Mouse (Mus musculus): Measurements from ENCODE around the gene Srrm4. TPM values are rescaled to one million over a fixed set of nuclear protein-coding genes. Genes with fewer than 3 reads are reported as not detected.

Srrm4 gene
- polyA plus RNA-seq, 1 experiment, result not detected

- TF ChIP-seq GATA1 (IDR thresholded peaks at IDR 0.05; ENCODE audit: low read length), result no peak
Observed at GRCm38 (mm10) chr5:116566385-116567045, 25.1 kb downstream of the Srrm4 start.

- TF ChIP-seq GATA1 (IDR thresholded peaks at IDR 0.05; ENCODE audit: low read length), result no peak
Observed at GRCm38 (mm10) chr5:116565573-116565972, 26.0 kb downstream of the Srrm4 start.

DNA sequence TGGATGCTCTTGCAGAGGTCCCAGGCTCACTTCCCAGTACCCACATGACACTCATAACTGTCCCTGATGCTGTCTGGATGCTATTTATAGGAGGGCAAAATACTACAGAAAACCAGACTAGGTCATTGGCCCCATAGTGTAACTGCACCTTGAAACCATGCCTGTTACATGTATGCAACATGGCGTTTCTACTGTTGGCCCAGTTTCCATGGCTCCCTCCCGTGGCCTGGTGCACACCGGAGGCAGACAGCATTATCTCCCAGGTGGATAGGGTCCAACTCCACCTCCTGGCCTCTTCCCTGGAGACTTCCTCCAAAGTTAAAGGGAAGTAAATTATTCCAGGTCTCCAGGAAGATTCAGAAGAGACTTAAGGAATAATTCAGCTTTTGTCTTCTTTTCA is 27.2 kb downstream of the Srrm4 start:
- TF ChIP-seq GATA1 (IDR thresholded peaks at IDR 0.05; ENCODE audit: low read length), result no peak

- no peak for TF ChIP-seq GATA1 (IDR thresholded peaks at IDR 0.05; ENCODE audit: low read length)
Observed at GRCm38 (mm10) chr5:116563713-116564112, 27.9 kb downstream of the Srrm4 start.

- no peak for TF ChIP-seq GATA1 (IDR thresholded peaks at IDR 0.05; ENCODE audit: low read length)
Observed at GRCm38 (mm10) chr5:116559091-116559490, 32.5 kb downstream of the Srrm4 start.

DNA sequence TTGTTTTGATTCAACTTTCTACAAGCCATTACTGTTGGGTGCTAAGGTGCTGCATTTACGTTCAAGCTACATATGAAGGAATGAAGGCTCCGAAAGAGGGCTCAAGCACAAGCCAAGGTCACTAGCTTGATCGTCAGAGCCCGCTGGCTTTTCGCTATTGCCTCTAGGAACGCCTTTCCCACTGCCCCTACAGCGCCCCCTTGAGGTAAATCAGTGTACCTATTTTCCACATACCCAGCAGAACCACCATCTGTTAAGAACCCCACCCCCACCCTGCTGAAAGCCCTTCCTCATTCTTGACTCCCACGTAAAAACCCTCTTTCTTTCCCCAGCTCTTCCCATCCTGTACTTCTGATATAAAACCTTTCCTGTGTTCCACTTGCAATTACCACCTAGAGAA is 35.0 kb downstream of the Srrm4 start:
- no peak for TF ChIP-seq GATA1 (IDR thresholded peaks at IDR 0.05; ENCODE audit: low read length)

- no peak for TF ChIP-seq GATA1 (IDR thresholded peaks at IDR 0.05; ENCODE audit: low read length)
Observed at GRCm38 (mm10) chr5:116553868-116554267, 37.7 kb downstream of the Srrm4 start.

GRCm38 (mm10) chr5:116553106-116553505 is 38.5 kb downstream of the Srrm4 start:
- no peak for TF ChIP-seq GATA1 (IDR thresholded peaks at IDR 0.05; ENCODE audit: low read length)

- no peak for TF ChIP-seq GATA1 (IDR thresholded peaks at IDR 0.05; ENCODE audit: low read length)
Observed at GRCm38 (mm10) chr5:116552584-116552983, 39.0 kb downstream of the Srrm4 start.

- TF ChIP-seq GATA1 (IDR thresholded peaks at IDR 0.05; ENCODE audit: low read length), result no peak
Observed at GRCm38 (mm10) chr5:116545746-116546145, 45.9 kb downstream of the Srrm4 start.

- TF ChIP-seq GATA1 (IDR thresholded peaks at IDR 0.05; ENCODE audit: low read length), result no peak
Observed at GRCm38 (mm10) chr5:116542317-116542716, 49.3 kb downstream of the Srrm4 start.

DNA sequence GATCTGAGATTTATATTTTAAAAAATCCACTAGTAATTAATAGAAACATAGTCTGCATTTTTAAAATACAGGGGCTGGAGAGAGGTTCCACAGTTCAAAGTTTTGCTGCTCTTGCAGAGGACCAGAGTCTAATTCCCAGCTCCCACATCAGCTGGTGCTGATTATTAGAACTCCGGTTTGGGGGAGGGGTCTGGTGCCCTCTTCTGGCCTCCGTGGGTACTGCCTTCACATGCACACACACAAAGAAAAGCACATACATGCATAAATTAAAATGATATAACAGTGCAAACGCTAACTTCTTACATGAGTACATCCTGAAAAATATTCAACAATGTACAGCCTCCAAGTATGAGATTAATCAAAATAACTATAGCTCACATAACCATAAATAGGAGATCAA is 50.5 kb downstream of the Srrm4 start:
- no peak for TF ChIP-seq GATA1 (IDR thresholded peaks at IDR 0.05; ENCODE audit: low read length)

- no peak for TF ChIP-seq GATA1 (IDR thresholded peaks at IDR 0.05; ENCODE audit: low read length)
Observed at GRCm38 (mm10) chr5:116539360-116539759, 52.3 kb downstream of the Srrm4 start.

DNA sequence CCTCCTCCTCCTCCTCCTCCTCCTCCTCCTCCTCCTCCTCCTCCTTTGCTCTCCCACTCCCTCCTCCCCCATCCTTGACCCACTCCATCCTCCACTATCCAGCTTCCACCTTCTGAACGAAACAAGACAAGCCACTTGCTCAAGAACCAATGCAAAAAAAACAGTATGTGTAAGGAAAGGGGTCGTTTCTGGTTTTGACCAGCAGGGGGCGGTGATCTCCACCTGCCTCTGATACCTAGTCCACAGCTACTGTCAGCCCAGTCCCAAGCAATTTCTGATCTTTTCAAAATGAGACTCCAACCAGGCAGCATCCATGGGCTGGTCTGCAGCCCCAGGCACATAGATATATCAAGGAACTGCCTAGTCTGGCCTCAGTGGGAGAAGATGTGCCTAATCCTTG is 53.1 kb downstream of the Srrm4 start:
- no peak for TF ChIP-seq GATA1 (IDR thresholded peaks at IDR 0.05; ENCODE audit: low read length)

DNA sequence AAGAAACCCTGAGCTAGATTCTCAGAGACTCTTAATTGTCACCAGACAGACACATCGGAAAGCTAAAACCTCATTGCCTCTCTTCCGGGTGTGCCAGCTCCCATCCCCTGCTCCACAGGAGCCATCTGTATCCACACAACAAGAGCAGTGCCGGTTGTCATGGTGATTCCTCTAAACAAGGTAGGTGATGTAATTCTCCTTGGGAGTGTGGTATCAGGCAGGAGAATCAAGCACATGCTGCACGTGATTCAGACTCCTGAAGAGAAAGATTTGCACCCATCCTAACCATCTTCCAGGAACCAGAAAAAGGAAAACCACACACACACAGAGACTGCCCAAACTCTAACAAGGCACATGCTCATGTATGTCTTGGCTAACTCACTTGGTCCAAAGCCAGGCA is 65.3 kb downstream of the Srrm4 start:
- TF ChIP-seq GATA1 (IDR thresholded peaks at IDR 0.05; ENCODE audit: low read length), result no peak

DNA sequence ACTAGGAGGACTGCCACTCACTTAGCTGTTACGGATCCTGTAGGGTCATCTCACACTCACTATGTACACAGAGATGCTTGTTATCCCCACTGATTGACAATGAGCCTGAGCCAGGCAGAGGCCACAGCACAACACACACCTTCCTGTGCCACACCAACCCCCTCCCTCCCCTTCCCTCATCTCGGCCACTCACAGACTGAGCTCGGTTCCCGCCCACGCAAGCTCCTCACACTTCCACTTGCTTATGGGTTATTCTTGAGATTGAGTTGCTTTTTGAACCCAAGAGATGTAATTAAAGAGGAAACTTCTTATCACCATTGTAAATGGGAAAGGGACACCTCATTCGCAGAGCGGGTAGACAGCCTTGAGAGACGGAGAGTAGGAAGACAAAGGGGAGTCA is 66.3 kb downstream of the Srrm4 start:
- TF ChIP-seq GATA1 (IDR thresholded peaks at IDR 0.05; ENCODE audit: low read length), result no peak

DNA sequence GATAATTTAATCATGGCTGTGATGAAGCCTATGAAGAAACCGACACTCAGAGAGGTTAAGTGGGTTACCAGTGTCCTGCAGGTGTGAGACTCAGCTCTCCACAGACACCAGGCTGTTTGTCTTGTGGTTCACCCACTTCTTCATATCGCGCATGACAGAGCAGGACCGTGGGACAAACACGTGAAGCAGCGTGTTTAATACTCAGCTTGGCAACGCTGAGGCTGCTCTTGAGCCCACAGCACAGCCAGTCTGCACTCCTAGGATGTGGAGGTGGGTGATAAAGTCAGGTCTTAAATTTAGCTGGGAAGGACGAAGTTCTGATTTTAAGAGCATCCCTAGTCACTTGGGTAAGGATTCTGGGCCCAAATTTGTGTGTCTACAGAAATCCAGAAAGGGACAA is 68.1 kb downstream of the Srrm4 start:
- no peak for TF ChIP-seq GATA1 (IDR thresholded peaks at IDR 0.05; ENCODE audit: low read length)

GRCm38 (mm10) chr5:116523079-116523478 is 68.5 kb downstream of the Srrm4 start:
- no peak for TF ChIP-seq GATA1 (IDR thresholded peaks at IDR 0.05; ENCODE audit: low read length)

Measured in G1E-ER4 (cell line).